Mouse (Mus musculus) left cerebral cortex, postnatal 4 days (tissue): Measurements from ENCODE around the gene Gna15. TPM values are rescaled to one million over a fixed set of nuclear protein-coding genes. Genes with fewer than 3 reads are reported as not detected.

Experiments
- DNase-seq: peaks from one replicate; pipeline ENCODE4 v3.0.0-alpha.2; 2022
- intact Hi-C: fragments of 180-260 bp; cut with DNase I; formaldehyde crosslinking; loops from one replicate; pipeline ENCODE4 v1.15.1; 2025
- total RNA-seq, 2 experiments: library from RNA; stranded (reverse); gene quantifications; 2 replicates each; pipeline ENCODE4 v1.2.3; 2021

Gene Gna15
- total RNA-seq, 2 experiments from 2014 or later: 1.1 to 1.6 TPM

GRCm38 (mm10) chr10:81526779-81527178 is 2.8 kb upstream of the Gna15 start:
- DNase-seq: peak; percentile 59
- intact Hi-C loops: no loop called here

- intact Hi-C loops: no loop called here
- no peak for DNase-seq
These were observed 1.1 kb upstream of the Gna15 start for GRCm38 (mm10) chr10:81525017-81525694.

GRCm38 (mm10) chr10:81523570-81523969 is 455 bp downstream of the Gna15 start:
- DNase-seq: no peak
- intact Hi-C loops: no loop called here

GRCm38 (mm10) chr10:81523142-81523541 is 883 bp downstream of the Gna15 start:
- DNase-seq: no peak
- intact Hi-C loops: no loop called here

- intact Hi-C loops: no loop called here
- DNase-seq: no peak
These were observed 4.1 kb downstream of the Gna15 start for GRCm38 (mm10) chr10:81519978-81520365.

GRCm38 (mm10) chr10:81519227-81519977 is 4.6 kb downstream of the Gna15 start:
- DNase-seq: no peak
- intact Hi-C loops: no loop called here

GRCm38 (mm10) chr10:81518546-81518945 is 5.5 kb downstream of the Gna15 start:
- DNase-seq: peak; percentile 77
- intact Hi-C loops: no loop called here

GRCm38 (mm10) chr10:81517227-81517626 is 6.8 kb downstream of the Gna15 start:
- intact Hi-C loops: no loop called here
- DNase-seq: no peak

- no peak for DNase-seq
- intact Hi-C loops: no loop called here
These were observed 10.2 kb downstream of the Gna15 start for GRCm38 (mm10) chr10:81513798-81514197.

GRCm38 (mm10) chr10:81510246-81510810 is 13.7 kb downstream of the Gna15 start:
- no peak for DNase-seq
- intact Hi-C loops: no loop called here

- DNase-seq: no peak
- intact Hi-C loops: no loop called here
These were observed 16.1 kb downstream of the Gna15 start for GRCm38 (mm10) chr10:81507691-81508489.

GRCm38 (mm10) chr10:81507095-81507494 is 16.9 kb downstream of the Gna15 start:
- no peak for DNase-seq
- intact Hi-C loops: no loop called here

GRCm38 (mm10) chr10:81505016-81505664 is 18.9 kb downstream of the Gna15 start:
- intact Hi-C loops: no loop called here
- no peak for DNase-seq

GRCm38 (mm10) chr10:81502658-81503057 is 21.4 kb downstream of the Gna15 start:
- peak; percentile 85 for DNase-seq
- intact Hi-C loops: loop anchor here (5.0 kb wide), 3 partner anchors 40 to 670 kb away; partner anchors contain the start of gene Tle6

- DNase-seq: no peak
- intact Hi-C loops: loop anchor here (5.0 kb wide), 3 partner anchors 40 to 670 kb away; partner anchors contain the start of gene Tle6
These were observed 22.2 kb downstream of the Gna15 start for GRCm38 (mm10) chr10:81501863-81502262.

- no peak for DNase-seq
- intact Hi-C loops: loop anchor here (5.0 kb wide), 3 partner anchors 42 to 672 kb away; partner anchors contain the start of gene Tle6
These were observed 24.0 kb downstream of the Gna15 start, which contains the start of gene S1pr4 for GRCm38 (mm10) chr10:81500032-81500431. Gene S1pr4 (minus strand): TSS chr10:81500132.

- intact Hi-C loops: no loop called here
- no peak for DNase-seq
These were observed 24.6 kb downstream of the Gna15 start for GRCm38 (mm10) chr10:81499250-81499901.

GRCm38 (mm10) chr10:81498316-81499249 is 25.4 kb downstream of the Gna15 start:
- DNase-seq: no peak
- intact Hi-C loops: no loop called here
